16 mouse cellular contexts compared by ENCODE assay signal in the genomic region with DNA sequence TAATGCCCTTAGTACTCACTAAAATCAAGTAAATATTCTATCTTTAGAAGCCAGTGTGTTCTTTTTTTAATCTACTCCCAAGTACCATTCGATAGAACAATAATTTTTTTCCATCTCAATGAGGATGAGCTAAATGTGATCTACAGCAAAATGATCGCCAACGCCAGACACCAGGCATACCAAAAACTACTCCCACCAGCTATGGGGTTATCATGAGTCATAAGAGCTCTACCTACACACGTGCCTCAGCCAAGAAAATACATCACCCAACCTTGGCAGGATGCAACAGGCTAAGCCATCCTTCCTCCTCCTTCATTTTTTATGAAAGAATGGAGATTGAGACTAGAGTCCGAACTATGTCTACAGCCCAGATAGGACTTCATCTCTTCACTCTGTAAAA. TPM values are rescaled to one million over a fixed set of nuclear protein-coding genes. Genes with fewer than 3 reads are reported as not detected.
DNase-seq lines count a peak whose midpoint lies in the region; ATAC-seq lines count a peak whose summit lies in the region.
"Had no signal": no experiment of that assay in that cellular context is flagged by ENCODE, and none has a peak within 500 bp of the region (broad histone marks: within the 10 kb centered on the region; RNA-seq: fewer than 3 reads in every experiment).

No protein-coding gene starts in this region.

- DNase-seq in layer of hippocampus, adult 18-20 months (ENCODE audit: low spot score in 2 of 2): peak; percentile 5 to 30
- DNase-seq in layer of hippocampus, postnatal 14 days (ENCODE audit: low spot score in 2 of 2): no peak
- DNase-seq in brain, adult 2 months (ENCODE audit: low read depth, low spot score): peak; percentile 78
- DNase-seq in telencephalon, adult 2 months (ENCODE audit: low read depth, low spot score): peak; percentile 56
- DNase-seq: adrenal gland, adult 2 months; adrenal gland, postnatal 10 days; adrenal gland, postnatal 25 days; cerebellum, adult 11-12 months; cerebellum, adult 2 months; cerebellum, adult 9-10 months; cerebellum, postnatal 10 days; cerebellum, postnatal 25 days; forebrain, postnatal 0 days had no signal

- no peak for ATAC-seq in inflammation-experienced regulatory T-cells, adult 6 months
- ATAC-seq: forebrain, embryonic 13.5 days; forebrain, embryonic 15.5 days; forebrain, postnatal 0 days had no signal

RNA-seq across cellular contexts. Expression of a gene that starts 31.9 kb away (rescaled TPM):
- total RNA-seq in layer of hippocampus, adult 18-20 months (2021): 10 to 100 TPM; 21.8 to 23.2 TPM
- total RNA-seq in layer of hippocampus, postnatal 14 days (2021): 10 to 100 TPM; 20.9 to 21.9 TPM
- polyA plus RNA-seq in inflammation-experienced regulatory T-cells, adult 6 months (2017; shearing (Covaris generic)): 1 to 10 TPM; 5.3 to 9.5 (median 5.4) TPM

Comparison
In these comparisons a context has a peak if more than half of its experiments do, and no peak if none do; other contexts are left out.
1. DNase-seq: peak in layer of hippocampus, adult 18-20 months (2 of 2), brain, adult 2 months (single experiment) and telencephalon, adult 2 months (single experiment); none in layer of hippocampus, postnatal 14 days (0 of 2).